Mouse (Mus musculus): ENCODE measurements around the gene Snrpg.

- TF ChIP-seq POLR2A (IDR thresholded peaks at IDR 0.05; ENCODE audit: borderline replicate concordance, low read depth, low read length), result no peak
- no peak for TF ChIP-seq CTCF (IDR thresholded peaks at IDR 0.05; ENCODE audit: low read depth, low read length)
Measured at GRCm38 (mm10) chr6:86382551-86382950, 11.4 kb downstream of the Snrpg start.

All from bone marrow macrophage, adult 2 months (primary cell).